Mouse (Mus musculus) cerebellum, adult 2 months (tissue): Measurements from ENCODE around the gene Gm3417.

ENCODE experiments used
- CTCF ChIP-seq: fragments of 200-500 bp; IDR thresholded peaks from 2 replicates; pipeline ENCODE4 v1.5.1; 2011; ENCODE audit warnings: low read depth, mild to moderate bottlenecking, control low read depth, low read length, moderate library complexity, borderline replicate concordance; ENCODE audit not compliant: insufficient read depth
- POLR2A ChIP-seq: fragments of 200-500 bp; IDR thresholded peaks from 2 replicates; pipeline ENCODE4 v1.6.1; 2011; ENCODE audit warnings: low read length, control low read depth, borderline replicate concordance; ENCODE audit not compliant: insufficient read depth

- no peak for TF ChIP-seq POLR2A
- no peak for TF ChIP-seq CTCF
Measured at GRCm38 (mm10) chr17:14914401-14914800, 64.2 kb downstream of the Gm3417 start.
